Mouse (Mus musculus): ENCODE measurements around the gene Ifng. TPM values are rescaled to one million over a fixed set of nuclear protein-coding genes. Genes with fewer than 3 reads are reported as not detected.
"Not testable (repeated sequence)": the region's sequence is repeated elsewhere in the genome, so short reads cannot be mapped to it uniquely, and the experiment has no call there.

Gene Ifng
- polyA plus RNA-seq, 1 experiment from 2014 or later, result not detected

DNA sequence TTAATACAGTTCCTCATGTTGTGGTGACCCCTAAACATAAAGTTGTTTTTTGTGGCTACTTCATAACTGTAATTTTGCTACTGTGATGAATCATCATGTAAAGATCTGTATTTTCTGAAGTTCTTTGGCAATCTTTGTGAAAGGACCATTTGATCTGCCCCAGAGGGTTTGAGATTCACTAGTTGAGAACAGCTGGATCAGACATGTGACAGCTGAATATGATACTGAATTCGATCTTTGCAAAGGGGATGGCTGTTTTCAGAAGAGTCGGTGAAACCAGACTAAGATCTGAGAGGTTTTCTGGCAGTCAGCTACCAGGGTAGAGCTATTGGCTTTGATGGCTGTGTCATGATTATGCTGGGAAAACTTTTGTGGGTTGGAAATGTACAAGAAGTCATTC lies 10.9 kb downstream of the Ifng start:
- ATAC-seq (ENCODE audit: insufficient read depth, low FRiP score, low read depth), result no peak
- H3K9me3 ChIP-seq, result no peaks in the 10 kb centered on the region
- no peak overlapping the region for H3K4me3 ChIP-seq (replicated peaks)
- H3K4me2 ChIP-seq, result no peak overlapping the region
- no peaks in the 10 kb centered on the region for H3K4me1 ChIP-seq
- no peak overlapping the region for H3K9ac ChIP-seq
- 67% methylated on average over 2 of the region's 2 CpGs for WGBS
- no peaks in the 10 kb centered on the region for H3K36me3 ChIP-seq
- H3K27ac ChIP-seq, result no peak overlapping the region
- no peaks in the 10 kb centered on the region for H3K27me3 ChIP-seq (replicated peaks)

DNA sequence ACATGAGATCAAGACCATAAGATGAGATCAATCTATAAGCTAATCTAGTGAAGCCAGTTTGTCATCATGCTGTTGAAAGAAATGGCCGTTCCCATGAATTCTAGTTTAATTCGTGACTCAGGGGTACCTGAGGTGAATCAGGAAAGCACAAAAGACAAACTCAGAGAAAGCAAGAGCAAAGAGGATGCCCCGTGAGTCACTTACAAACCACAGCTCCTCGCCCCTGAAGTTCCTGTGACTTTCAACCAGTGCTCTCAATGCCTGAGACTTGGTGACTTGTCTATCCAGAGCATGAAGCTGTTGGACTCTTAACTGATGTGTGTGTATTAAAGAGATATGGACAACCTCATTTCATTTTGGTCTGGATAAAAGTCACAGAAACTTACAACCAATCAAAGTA lies 17.9 kb downstream of the Ifng start:
- no peaks in the 10 kb centered on the region for H3K4me1 ChIP-seq
- H3K9me3 ChIP-seq, result no peaks in the 10 kb centered on the region
- no peaks in the 10 kb centered on the region for H3K36me3 ChIP-seq
- H3K4me2 ChIP-seq, result no peak overlapping the region
- ATAC-seq (ENCODE audit: insufficient read depth, low FRiP score, low read depth), result no peak
- H3K9ac ChIP-seq, result no peak overlapping the region
- no peak overlapping the region for H3K4me3 ChIP-seq (replicated peaks)
- 90% methylated on average over 4 of the region's 4 CpGs for WGBS
- no peak overlapping the region for H3K27ac ChIP-seq
- no peaks in the 10 kb centered on the region for H3K27me3 ChIP-seq (replicated peaks)

DNA sequence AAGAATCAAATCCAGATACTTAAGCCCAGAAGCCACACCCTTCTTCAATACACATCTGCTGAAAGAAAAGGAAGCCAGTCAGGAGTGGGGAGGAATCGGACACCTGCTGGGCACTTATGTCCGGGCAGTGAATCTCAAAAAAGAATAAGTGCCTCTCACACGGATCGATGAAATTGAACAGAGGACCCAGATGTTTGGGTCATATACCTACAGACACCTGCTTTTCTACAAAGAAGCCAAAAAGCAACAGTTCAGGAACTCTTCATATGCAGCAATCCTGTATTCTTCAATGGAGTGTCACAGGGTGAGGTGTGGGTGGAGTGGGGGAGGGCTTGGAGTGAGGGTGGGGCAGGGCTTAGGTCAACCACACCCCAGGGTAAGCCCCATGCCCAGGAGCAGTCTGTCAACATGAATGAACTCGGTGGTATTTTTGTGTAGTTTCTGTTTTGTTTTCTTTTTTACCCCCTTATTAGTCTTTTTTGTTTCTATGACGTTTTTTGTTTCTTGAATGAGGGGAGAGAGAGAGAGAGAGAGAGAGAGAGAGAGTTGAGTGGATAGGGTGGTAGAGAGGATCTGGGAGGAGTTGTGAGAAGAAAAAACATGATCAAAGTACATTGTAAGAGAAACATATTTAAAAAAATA lies 20.4 kb downstream of the Ifng start:
- WGBS, result 77% methylated on average over 6 of the region's 6 CpGs

GRCm38 (mm10) chr10:118466481-118466880 lies 25.6 kb downstream of the Ifng start:
- no peak overlapping the region for H3K4me2 ChIP-seq
- ATAC-seq (ENCODE audit: insufficient read depth, low FRiP score, low read depth), result no peak
- no peak overlapping the region for H3K27ac ChIP-seq
- H3K27me3 ChIP-seq (replicated peaks), result no peaks in the 10 kb centered on the region
- H3K4me1 ChIP-seq, result no peaks in the 10 kb centered on the region
- no peaks in the 10 kb centered on the region for H3K9me3 ChIP-seq
- 39% methylated on average over 6 of the region's 6 CpGs for WGBS
- H3K4me3 ChIP-seq (replicated peaks), result no peak overlapping the region
- no peak overlapping the region for H3K9ac ChIP-seq
- H3K36me3 ChIP-seq, result no peaks in the 10 kb centered on the region

More for the DNA sequence above, 20.4 kb downstream of the Ifng start:
- H3K4me3 ChIP-seq (replicated peaks), result no peak overlapping the region
- ATAC-seq (ENCODE audit: insufficient read depth, low FRiP score, low read depth), result no peak
- H3K36me3 ChIP-seq, result no peaks in the 10 kb centered on the region
- no peaks in the 10 kb centered on the region for H3K9me3 ChIP-seq
- H3K27ac ChIP-seq, result no peak overlapping the region
- H3K4me1 ChIP-seq, result no peaks in the 10 kb centered on the region
- no peaks in the 10 kb centered on the region for H3K27me3 ChIP-seq (replicated peaks)
- H3K9ac ChIP-seq, result no peak overlapping the region
- no peak overlapping the region for H3K4me2 ChIP-seq

GRCm38 (mm10) chr10:118469047-118469446 lies 28.2 kb downstream of the Ifng start:
- no peaks in the 10 kb centered on the region for H3K4me1 ChIP-seq
- no peaks in the 10 kb centered on the region for H3K9me3 ChIP-seq
- H3K27me3 ChIP-seq (replicated peaks), result no peaks in the 10 kb centered on the region
- H3K4me2 ChIP-seq, result no peak overlapping the region
- H3K36me3 ChIP-seq, result no peaks in the 10 kb centered on the region
- no peak overlapping the region for H3K4me3 ChIP-seq (replicated peaks)
- no peak overlapping the region for H3K9ac ChIP-seq
- ATAC-seq (ENCODE audit: insufficient read depth, low FRiP score, low read depth), result no peak
- 84% methylated on average over 3 of the region's 3 CpGs for WGBS
- H3K27ac ChIP-seq, result no peak overlapping the region

DNA sequence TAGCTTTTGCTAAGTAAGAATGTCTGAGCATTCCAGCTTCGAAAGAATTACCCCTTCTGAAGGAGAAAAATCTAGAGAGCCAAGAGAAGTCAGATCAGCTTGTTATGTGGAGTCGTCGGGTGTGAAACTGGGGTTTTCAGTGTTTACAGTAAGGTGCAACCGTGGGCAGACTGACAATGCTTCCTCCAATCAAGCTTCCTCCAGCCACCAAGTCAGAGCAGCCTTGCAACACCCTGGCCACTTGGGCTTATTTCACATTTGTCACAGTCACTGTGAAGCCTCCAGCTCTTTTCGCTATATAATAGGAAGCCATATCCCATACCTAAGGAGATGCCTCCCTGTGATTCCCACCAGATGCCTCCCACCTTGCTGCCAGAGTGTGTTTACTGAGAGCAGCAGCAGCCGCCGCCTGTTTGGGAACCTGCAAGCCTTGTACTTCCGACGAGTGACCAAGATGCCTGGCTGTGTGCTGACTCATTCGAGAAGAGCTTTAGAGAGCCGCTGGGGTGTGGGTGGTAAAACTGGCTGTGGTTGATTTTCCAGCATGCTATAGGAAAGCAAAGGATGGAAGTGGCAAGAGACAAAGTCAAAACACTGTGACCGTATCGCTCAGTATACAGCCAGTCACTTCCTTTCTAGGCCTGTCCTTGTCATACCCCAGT lies 29.6 kb downstream of the Ifng start:
- 49% methylated on average over 13 of the region's 13 CpGs for WGBS
- Histone ChIP-seq H3K4me1 (no peaks in the 10 kb centered on the region), H3K9me3 (no peaks in the 10 kb centered on the region), H3K36me3 (no peaks in the 10 kb centered on the region), H3K27ac (no peak overlapping the region), H3K27me3 (replicated peaks) (no peaks in the 10 kb centered on the region), H3K9ac (no peak overlapping the region), H3K4me2 (no peak overlapping the region), H3K4me3 (replicated peaks) (no peak overlapping the region)
- ATAC-seq (ENCODE audit: insufficient read depth, low FRiP score, low read depth), result no peak

- not testable (repeated sequence) for H3K4me3 ChIP-seq (replicated peaks); H3K27ac ChIP-seq; H3K36me3 ChIP-seq; H3K4me1 ChIP-seq; H3K27me3 ChIP-seq (replicated peaks); H3K4me2 ChIP-seq; ATAC-seq (ENCODE audit: insufficient read depth, low FRiP score, low read depth); H3K9me3 ChIP-seq; H3K9ac ChIP-seq
- WGBS, result 70% methylated on average over 1 of the region's 1 CpGs
These were observed 32.0 kb downstream of the Ifng start for GRCm38 (mm10) chr10:118472846-118473245.

GRCm38 (mm10) chr10:118476696-118477095 lies 35.9 kb downstream of the Ifng start:
- no peaks in the 10 kb centered on the region for H3K36me3 ChIP-seq
- WGBS, result 82% methylated on average over 2 of the region's 2 CpGs
- H3K9ac ChIP-seq, result no peak overlapping the region
- no peaks in the 10 kb centered on the region for H3K27me3 ChIP-seq (replicated peaks)
- no peaks in the 10 kb centered on the region for H3K4me1 ChIP-seq
- no peaks in the 10 kb centered on the region for H3K9me3 ChIP-seq
- H3K27ac ChIP-seq, result no peak overlapping the region
- H3K4me3 ChIP-seq (replicated peaks), result no peak overlapping the region
- ATAC-seq (ENCODE audit: insufficient read depth, low FRiP score, low read depth), result no peak
- H3K4me2 ChIP-seq, result no peak overlapping the region

DNA sequence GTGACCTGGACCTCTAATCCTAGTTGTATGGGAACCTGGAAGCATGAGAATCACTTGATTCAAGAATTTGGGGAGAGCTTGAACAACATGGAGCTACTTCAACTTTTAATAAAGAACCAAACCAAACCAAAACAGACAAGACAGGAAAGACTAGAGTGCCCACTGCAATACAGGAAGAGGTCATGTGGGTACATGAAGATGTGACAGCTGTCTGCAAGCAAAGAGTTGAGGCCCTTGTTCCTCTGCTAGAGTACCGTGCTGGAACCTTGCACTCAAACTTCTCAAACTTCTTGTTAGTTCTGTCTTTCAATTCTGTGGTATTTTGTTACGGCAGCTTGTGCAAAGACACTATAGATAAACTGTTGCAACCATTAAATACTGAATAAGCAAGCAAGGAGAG lies 36.5 kb downstream of the Ifng start:
- Histone ChIP-seq H3K27ac (no peak overlapping the region), H3K9ac (no peak overlapping the region), H3K4me3 (replicated peaks) (no peak overlapping the region), H3K36me3 (no peaks in the 10 kb centered on the region), H3K4me1 (no peaks in the 10 kb centered on the region), H3K27me3 (replicated peaks) (no peaks in the 10 kb centered on the region), H3K9me3 (no peaks in the 10 kb centered on the region), H3K4me2 (no peak overlapping the region)
- ATAC-seq (ENCODE audit: insufficient read depth, low FRiP score, low read depth), result no peak
- 76% methylated on average over 2 of the region's 2 CpGs for WGBS

DNA sequence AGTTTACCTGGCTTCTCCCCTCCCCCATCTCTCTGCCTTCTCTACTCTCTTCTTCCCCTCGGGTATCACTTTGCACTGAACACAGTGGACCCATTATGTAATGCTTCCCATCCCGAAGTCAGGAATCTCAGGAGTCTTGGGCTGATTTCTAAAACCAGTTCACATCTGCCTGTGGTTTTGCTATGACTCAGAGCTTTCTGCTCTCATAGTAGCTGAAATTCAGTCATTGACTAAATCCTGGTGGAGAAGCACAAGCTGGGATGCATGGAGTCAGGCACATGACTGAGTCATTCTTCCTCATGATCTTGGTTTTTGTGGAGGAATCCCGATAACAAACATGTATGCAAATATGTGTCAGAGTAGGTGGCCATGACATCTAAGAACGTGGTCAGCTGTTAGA lies 38.4 kb downstream of the Ifng start:
- Histone ChIP-seq H3K4me3 (replicated peaks) (no peak overlapping the region), H3K4me2 (no peak overlapping the region), H3K4me1 (no peaks in the 10 kb centered on the region), H3K27me3 (replicated peaks) (no peaks in the 10 kb centered on the region), H3K27ac (no peak overlapping the region), H3K9me3 (no peaks in the 10 kb centered on the region), H3K36me3 (no peaks in the 10 kb centered on the region), H3K9ac (no peak overlapping the region)
- ATAC-seq (ENCODE audit: insufficient read depth, low FRiP score, low read depth), result no peak
- 68% methylated on average over 4 of the region's 4 CpGs for WGBS

DNA sequence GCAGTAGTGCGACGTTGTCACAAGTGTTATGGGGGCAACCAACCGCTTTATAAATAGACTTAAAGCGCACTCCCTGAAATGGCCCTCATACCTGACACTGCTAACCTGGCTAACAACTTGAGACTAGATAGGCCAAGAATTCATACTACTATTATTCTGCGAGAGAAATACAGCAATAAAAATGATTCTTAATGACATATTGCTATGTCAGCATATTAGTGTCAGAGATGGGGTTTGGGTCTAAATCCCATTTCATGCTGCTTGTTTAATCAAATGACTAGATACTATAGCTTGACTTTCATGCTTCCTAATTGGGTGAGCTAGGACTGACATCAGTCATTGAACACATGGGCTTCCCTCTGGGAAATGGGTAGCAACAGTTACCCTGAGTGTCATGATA lies 39.3 kb downstream of the Ifng start:
- Histone ChIP-seq H3K36me3 (no peaks in the 10 kb centered on the region), H3K27me3 (replicated peaks) (no peaks in the 10 kb centered on the region), H3K4me1 (no peaks in the 10 kb centered on the region), H3K4me2 (no peak overlapping the region), H3K9ac (no peak overlapping the region), H3K9me3 (no peaks in the 10 kb centered on the region), H3K4me3 (replicated peaks) (no peak overlapping the region), H3K27ac (no peak overlapping the region)
- WGBS, result 97% methylated on average over 5 of the region's 5 CpGs
- ATAC-seq (ENCODE audit: insufficient read depth, low FRiP score, low read depth), result no peak

GRCm38 (mm10) chr10:118480793-118481192 lies 39.9 kb downstream of the Ifng start:
- Histone ChIP-seq H3K9me3 (no peaks in the 10 kb centered on the region), H3K27me3 (replicated peaks) (no peaks in the 10 kb centered on the region), H3K4me2 (no peak overlapping the region), H3K27ac (no peak overlapping the region), H3K4me1 (no peaks in the 10 kb centered on the region), H3K36me3 (no peaks in the 10 kb centered on the region), H3K4me3 (replicated peaks) (no peak overlapping the region), H3K9ac (no peak overlapping the region)
- no peak for ATAC-seq (ENCODE audit: insufficient read depth, low FRiP score, low read depth)
- 81% methylated on average over 7 of the region's 7 CpGs for WGBS

DNA sequence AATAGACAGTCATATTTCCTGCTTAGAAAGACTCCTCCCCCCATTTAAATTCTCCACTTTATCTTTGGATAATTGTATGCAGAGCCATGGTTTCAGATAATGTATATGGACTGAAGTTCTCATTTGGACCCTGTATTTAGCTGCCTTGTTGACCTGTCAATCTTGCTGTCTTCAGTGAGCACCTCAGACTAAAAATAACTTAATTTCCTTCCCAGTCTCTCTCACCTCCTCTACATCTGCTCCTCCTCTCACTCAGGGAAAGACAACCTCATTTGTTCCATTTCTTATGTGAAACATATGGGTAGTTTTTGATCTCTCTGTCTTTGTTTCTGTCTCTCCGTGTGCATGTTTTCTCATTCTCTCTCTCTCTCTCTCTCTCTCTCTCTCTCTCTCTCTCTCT lies 53.3 kb downstream of the Ifng start:
- Histone ChIP-seq H3K27me3 (replicated peaks) (no peaks in the 10 kb centered on the region), H3K4me3 (replicated peaks) (no peak overlapping the region), H3K9me3 (no peaks in the 10 kb centered on the region), H3K4me1 (no peaks in the 10 kb centered on the region), H3K4me2 (no peak overlapping the region), H3K27ac (no peak overlapping the region), H3K36me3 (no peaks in the 10 kb centered on the region), H3K9ac (no peak overlapping the region)
- 73% methylated on average over 1 of the region's 1 CpGs for WGBS
- ATAC-seq (ENCODE audit: insufficient read depth, low FRiP score, low read depth), result no peak
